Mouse (Mus musculus) lung, adult 2 months (tissue): ENCODE results near the gene Nucb1.

ENCODE experiments used
- CTCF ChIP-seq: fragments of 200-500 bp; IDR thresholded peaks from 2 replicates; pipeline ENCODE4 v1.5.1; 2011; ENCODE audit warnings: mild to moderate bottlenecking, low read length, control low read depth; ENCODE audit not compliant: insufficient read depth
- POLR2A ChIP-seq: fragments of 200-500 bp; IDR thresholded peaks from 2 replicates; pipeline ENCODE4 v1.6.1; 2011; ENCODE audit warnings: low read depth, mild to moderate bottlenecking, control low read depth, low read length, borderline replicate concordance; ENCODE audit errors: extremely low read depth

DNA sequence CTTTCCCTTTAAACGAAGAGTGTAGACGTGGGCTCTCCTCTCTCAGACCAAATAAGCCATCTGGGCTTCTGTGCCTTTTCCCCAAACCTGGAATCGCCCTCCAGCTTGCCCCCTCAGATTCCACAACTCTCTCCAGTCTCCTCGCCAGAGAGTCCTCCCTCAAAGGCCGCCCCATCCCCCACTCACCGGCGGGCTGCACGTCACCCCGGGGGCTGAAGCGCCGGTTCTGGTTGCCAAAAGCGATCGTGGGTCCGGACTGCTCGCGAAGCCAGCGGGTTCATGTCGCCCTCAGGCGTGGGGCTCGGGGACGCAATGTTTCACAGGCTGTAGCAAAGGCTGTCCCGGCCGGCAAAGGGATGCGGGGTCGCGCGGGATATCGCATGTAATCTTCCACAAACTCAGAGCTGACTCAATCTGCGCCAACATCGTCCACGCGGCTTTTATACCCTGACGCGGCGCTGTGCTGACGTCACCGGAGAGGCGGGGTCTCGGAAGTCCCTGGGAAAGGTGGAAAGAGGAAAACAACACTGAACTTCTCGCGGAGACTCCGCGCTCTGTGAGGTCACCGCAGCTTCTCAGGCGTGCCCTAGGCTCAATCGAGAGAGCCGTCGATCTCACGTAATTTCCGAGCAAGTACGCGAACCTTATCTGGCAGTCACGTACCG is 15.7 kb upstream of the Nucb1 start, which contains the start of the genes Ppp1r15a and Plekha4:
- TF ChIP-seq CTCF = no peak
- peak; percentile 98 for TF ChIP-seq POLR2A
